Mouse (Mus musculus) ES-Bruce4 (cell line): Measurements from ENCODE around the gene Mxd3.

ENCODE experiments used
- CTCF ChIP-seq: IDR thresholded peaks from one replicate; pipeline ENCODE4 v1.8.1; 2011; ENCODE audit warnings: low read depth, low read length
- EP300 ChIP-seq: IDR thresholded peaks from 2 replicates; pipeline ENCODE4 v1.6.1; 2011; ENCODE audit warnings: low read depth, low read length; ENCODE audit not compliant: insufficient read depth
- POLR2A ChIP-seq: IDR thresholded peaks from one replicate; pipeline ENCODE4 v1.8.1; 2011; ENCODE audit warnings: low read length; ENCODE audit not compliant: insufficient read depth

DNA sequence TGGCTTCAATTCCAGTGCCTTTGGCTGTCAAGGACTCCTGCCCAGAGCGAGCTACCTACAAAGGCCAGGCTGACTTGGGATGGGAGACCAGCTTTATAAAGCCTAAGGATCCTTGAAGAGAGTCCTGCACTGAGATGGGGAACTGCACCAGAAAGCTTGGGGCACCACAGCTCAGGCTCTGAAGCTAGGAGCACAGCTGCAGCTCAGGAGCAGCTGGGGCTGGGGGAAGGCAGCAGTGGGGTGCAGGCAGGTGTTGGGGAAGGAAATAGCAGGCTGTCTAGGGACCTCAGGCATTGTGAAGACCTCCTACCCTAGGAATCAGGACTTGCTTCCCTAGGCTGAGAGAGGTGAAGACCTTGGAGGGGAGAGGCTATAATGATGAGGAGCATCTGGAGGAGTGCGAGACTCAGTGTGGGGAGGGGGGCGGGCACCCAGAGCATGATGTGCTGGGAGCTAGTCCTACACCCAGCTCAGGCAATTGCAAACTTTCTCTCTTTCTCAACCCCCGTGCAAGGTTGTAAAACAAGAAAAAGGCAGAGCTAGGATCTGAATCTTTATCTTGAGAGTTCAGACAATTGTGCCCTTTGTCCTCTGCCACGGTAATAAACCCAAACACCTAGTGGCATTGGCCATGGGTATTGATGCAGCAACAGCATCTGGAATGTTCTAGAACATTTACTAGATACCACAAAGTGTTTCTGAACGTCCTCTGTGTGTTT, 44.7 kb upstream of the Mxd3 start:
- TF ChIP-seq CTCF (no peak), POLR2A (no peak), EP300 (no peak)
